Mouse (Mus musculus): Measurements from ENCODE around the gene Rtcb.

The Rtcb gene

GRCm38 (mm10) chr10:85957464-85957950 lies at the start of gene Rtcb:
TSS of gene Rtcb (minus strand) at chr10:85957823.
- peak; percentile 94 to 98 for DNase-seq (ENCODE audit: low spot score in 2 of 2)

GRCm38 (mm10) chr10:86006455-86006854 lies 48.8 kb upstream of the Rtcb start:
- DNase-seq (ENCODE audit: low spot score in 2 of 2) = no peak

DNA sequence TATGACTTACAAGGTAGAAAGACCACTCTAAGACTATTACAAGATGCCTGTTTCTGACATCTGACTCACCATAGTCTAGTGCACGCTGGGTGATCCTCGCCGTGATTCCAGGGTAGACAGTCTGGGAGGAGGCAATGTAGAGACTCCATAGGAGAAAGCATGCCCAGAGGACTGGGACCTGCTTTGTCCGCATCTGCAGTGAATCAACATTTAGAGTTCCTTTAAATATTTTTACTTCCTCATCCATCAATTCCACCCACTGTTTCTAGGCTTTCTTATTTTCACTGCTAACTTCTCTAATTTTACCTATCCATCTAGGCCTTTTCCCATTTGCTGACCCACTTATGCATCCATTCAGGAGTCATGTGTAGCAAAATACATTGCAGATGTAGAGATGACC lies 42.8 kb upstream of the Rtcb start:
- DNase-seq (ENCODE audit: low spot score in 2 of 2) = no peak

DNA sequence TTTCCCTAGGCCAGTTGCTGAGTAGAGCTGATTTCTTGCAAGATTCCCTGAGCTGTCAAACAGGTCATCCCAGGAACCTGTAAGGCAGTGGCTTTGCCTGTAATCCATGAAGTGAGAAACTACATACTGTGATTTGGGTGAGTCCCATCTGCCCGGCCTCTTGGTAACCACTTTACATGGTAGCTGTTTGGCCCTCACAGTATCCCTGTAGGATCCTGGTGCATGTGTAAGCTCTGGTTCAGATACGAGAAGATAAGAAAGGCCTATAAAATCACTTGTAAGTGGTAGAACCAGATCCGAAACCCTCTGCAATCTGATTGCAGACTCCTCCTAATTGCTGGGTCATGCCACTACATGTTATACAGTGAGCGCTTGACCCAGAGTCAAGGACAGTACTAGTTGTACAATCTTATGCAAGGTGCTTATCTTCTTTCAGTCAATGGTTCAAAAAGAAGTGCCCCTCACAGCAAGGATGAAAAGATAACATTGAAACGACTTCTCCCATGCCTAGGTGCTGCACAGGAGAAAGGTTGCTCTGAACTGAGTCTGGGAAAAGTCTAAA lies 37.0 kb upstream of the Rtcb start:
- no peak for DNase-seq (ENCODE audit: low spot score in 2 of 2)

GRCm38 (mm10) chr10:85993836-85994235 lies 36.2 kb upstream of the Rtcb start:
- DNase-seq (ENCODE audit: low spot score in 2 of 2) = no peak

GRCm38 (mm10) chr10:85992412-85992811 lies 34.8 kb upstream of the Rtcb start:
- no peak for DNase-seq (ENCODE audit: low spot score in 2 of 2)

DNA sequence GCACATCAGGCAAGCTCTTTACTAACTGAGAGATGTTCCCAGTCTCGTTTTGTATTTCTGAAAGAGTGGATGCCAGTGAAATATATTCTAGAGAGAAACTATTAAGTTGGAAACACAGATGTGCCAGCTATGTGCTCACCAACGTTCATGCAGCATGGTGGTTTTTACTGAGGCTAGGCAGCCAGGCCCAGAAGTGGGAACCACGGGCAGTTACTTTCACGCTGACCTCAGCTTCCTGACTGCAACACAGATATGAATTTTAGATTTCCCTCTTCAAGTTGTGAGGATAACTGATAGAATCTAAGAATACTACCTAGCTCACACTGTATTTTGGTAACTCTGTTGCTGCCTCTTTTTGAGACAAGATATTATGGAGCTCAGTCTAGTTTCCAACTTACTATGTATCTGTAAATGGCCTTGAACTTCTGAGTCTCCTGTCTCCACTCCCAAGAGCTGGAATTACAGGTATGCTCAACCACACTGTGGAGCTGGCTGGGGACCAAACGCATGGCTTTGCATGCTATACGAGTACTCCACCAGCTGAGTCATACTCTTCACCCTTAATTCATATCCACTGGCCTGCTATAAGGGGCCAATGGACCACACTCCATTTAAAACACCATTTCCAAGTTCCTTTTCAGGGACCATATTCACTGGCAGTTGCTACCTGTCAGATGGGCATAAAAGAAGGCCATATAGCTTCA lies 31.9 kb upstream of the Rtcb start:
- DNase-seq (ENCODE audit: low spot score in 2 of 2) = no peak

DNA sequence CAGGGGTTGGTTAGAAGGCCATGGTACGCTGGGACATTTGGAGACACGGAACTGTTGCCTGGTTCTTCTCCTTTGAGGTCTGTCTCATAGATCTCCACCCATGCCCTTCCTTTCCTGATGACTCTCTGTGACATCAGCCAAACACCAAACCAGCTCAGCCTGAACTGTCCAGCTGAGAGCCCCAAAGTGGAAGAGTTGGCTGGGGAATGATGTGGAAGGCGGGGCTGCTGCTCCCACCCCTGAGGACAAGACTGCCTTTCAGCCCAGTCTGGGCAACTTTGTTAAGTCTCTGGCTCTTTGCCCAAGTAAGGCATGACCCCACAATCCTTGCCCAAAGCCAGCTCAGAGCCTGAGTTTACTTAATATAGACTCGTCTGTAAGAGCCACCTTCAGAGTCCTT lies 15.3 kb upstream of the Rtcb start:
- DNase-seq (ENCODE audit: low spot score in 2 of 2) = no peak

DNA sequence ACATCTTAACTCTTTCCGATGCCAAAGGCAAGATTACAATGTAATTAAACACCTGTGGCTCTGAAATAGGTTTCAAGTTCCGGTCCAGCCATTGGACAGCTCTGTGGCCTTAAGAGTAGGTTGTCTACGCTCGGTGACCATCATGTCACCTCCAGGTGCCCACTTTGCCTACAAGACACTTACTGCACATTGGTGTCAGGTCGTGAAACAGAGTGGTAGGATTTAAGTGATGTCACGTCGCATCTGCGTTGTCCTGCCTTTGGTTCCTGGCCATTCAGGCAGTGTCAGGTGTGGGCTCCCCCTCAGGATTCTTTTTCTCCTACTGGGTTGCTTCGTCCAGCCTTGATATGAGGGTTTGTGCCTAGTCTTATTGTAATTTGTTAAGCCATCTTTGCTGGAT lies 14.2 kb upstream of the Rtcb start:
- no peak for DNase-seq (ENCODE audit: low spot score in 2 of 2)

DNA sequence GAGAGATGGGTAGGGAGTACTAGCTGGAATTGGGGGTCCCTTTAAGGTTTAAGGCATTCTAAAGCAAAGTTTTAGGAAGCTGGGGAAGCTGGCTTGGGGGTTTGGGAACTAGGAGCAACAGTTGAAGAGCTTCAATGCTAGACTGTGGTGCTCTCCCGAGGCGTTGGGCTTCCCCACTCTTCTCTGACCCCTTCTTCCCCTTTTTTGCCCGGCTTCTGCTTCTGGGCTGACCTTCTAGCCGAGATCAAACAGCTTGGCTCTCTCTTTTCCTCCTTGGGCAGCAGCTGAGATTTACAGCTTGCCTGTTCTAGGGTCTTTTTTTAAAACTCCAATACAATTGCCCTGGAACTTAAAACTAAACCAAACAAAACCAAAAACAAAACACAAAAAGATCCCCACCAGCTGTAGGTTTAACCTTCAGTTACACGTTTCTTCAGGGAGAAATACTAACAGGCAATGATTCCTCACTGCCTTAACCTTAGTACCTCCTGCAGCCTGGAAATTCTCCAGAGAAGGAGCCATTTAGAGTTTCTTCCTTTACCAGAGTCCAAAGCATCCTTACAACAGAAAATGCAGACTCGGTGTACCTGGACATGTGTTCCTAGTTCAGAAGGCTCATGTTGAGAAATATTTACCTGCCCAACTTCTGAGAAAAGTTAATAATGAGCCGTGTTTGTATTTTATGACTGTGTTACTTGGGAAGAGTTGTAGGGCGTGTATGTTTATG lies 12.4 kb upstream of the Rtcb start:
- DNase-seq (ENCODE audit: low spot score in 2 of 2) = no peak

- no peak for DNase-seq (ENCODE audit: low spot score in 2 of 2)
Observed at GRCm38 (mm10) chr10:85968731-85969130, 11.1 kb upstream of the Rtcb start.

GRCm38 (mm10) chr10:85968157-85968634 lies 10.6 kb upstream of the Rtcb start:
- DNase-seq (ENCODE audit: low spot score in 2 of 2) = peak; percentile 31 to 73

- no peak for DNase-seq (ENCODE audit: low spot score in 2 of 2)
Observed at GRCm38 (mm10) chr10:85967411-85968156, 10.0 kb upstream of the Rtcb start.

GRCm38 (mm10) chr10:85966476-85966875 lies 8.9 kb upstream of the Rtcb start:
- no peak for DNase-seq (ENCODE audit: low spot score in 2 of 2)

DNA sequence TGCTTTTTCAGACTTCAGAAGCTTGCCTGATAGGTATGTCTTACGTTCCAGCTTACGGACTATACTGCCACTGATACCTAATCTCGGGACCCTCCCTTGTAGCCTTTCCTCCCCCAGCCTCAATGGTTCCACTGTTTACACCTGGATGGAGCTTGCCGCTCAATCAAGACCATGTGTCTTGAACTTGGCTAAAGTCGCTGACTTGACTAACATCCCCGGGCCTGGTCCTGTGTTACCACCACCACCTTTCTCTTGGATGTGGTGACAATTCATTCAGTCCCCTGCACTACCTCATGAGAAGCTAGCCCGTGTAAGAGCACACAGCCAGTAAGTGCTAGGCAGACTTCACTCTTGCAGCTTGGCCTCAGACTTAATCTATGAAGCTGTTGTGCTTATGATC lies 6.7 kb upstream of the Rtcb start:
- DNase-seq (ENCODE audit: low spot score in 2 of 2) = no peak

DNA sequence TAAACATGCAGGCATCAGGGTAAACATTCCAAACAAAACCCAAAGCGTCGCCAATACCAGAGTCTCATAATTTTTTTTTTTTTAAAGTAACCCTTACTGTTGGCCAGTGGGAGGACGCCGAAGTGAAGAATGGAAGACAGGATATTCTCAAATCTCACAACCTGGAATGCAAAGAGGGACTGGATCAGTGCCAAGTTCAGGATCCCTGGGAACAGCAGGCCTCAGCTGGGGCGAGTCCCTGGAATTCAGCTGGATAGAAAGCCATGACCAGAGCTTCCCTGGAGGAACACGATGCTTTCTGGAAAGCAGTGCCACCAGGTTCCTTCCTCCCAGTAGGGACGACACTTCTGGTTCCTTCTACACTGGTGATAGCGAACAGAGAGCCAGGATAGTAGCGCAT lies 5.3 kb upstream of the Rtcb start:
- no peak for DNase-seq (ENCODE audit: low spot score in 2 of 2)

DNA sequence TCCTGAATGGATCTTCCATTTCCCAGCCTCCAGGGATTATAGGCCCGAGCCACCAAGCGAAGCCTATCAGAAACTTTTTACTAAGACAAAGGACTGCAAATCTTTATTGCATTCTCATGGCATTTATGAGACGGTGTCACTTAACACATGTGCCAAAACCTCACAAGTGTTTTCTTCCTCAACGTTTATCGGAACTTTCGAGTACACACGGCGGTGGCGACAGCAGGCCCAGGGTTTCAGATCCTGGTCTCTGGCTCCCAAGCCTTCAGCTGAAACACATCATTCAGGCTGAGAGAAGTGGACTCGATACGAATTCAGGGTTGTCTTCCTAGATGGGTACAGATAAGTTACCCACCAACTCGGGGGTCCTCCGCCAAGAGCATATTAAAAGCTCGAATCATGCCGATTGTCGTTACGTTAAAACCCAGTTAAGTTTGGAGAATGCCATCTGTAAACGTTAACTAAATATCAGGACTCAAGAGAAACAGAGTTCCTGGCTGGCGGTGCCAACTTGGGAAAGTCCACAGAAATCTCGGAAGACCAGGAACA lies 678 bp downstream of the Rtcb start:
- DNase-seq (ENCODE audit: low spot score in 2 of 2) = no peak

DNA sequence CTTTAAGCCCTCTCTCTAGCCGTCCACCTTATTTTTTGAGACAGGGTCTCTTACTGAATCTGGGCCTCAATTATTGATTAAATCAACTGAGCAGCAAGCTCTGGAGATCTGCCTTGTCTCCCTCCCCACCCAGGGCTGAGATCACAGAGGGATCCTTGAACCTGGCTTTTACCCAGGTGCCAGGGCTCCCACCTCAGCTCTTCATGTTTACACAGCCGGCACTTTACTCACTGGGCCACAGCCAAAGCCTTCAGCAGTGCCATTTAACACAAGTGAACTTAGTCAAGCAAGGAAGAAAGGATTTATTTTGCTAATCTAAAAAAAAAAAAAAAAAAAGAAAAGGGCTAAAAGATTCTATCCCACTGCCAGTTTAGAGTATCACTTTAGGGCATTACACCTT lies 3.2 kb downstream of the Rtcb start:
- DNase-seq (ENCODE audit: low spot score in 2 of 2) = no peak

DNA sequence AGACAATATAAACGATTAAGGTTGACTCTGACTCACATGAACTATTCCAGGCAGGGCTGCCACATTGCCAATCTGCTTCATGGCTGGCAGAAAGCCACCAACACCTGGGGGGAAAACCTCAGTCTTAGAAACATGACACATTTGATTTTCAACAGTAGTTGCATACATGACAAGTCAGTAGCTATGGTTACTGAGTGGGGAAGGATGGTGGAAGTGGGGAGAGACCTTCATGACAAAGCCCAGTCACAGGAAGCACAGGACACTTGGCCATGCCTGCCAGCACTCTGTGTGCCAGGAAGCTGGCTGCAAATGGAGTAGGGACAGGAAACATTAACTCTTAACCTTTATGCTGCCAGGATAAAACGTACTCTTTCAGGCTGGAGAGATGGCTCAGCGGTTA lies 4.2 kb downstream of the Rtcb start:
- DNase-seq (ENCODE audit: low spot score in 2 of 2) = no peak

DNA sequence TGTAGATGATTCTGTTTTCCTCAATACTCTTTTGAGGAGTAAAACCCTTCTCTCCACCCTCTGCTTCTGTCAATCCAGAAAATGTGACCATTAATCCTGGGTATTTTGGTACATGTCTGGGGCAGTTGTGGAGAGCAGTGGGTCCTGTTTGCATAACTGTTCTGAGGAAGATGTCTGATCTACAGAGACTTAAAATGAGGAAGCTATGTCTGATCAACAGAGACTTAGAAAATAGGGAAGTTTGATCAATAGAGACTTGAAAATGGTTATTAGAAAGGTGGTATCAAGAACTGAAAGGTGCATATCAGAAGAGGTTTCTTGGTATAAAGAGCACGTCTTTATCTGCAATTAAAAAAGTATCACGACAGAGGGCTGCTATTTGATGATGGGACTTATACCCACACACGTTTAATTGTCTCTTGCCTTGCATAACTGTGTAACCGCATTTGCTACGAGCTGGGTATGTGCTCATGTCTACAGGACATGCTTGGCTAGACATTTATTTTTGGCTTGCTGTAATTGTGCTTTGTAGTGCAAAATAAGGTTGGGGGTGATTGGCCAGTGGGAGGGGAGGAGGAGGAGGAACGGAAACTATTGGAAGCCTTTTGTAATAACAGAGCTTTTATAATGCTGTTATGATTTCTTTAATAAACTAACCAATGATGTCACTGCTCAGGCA lies 5.7 kb downstream of the Rtcb start:
- no peak for DNase-seq (ENCODE audit: low spot score in 2 of 2)

GRCm38 (mm10) chr10:85948483-85949196 lies 9.0 kb downstream of the Rtcb start:
- no peak for DNase-seq (ENCODE audit: low spot score in 2 of 2)
